Mouse (Mus musculus) granulocyte monocyte progenitor cell, adult 5-6 weeks (primary cell): ENCODE data around the gene Mast1. TPM values are rescaled to one million over a fixed set of nuclear protein-coding genes. Genes with fewer than 3 reads are reported as not detected.

Experiments used
- ATAC-seq: replicated peaks from 2 replicates; pipeline ENCODE4 v1.8.0; 2016; ENCODE audit warnings: mild to moderate bottlenecking, moderate TSS enrichment, inconsistent platforms; ENCODE audit not compliant: poor library complexity, severe bottlenecking
- total RNA-seq, 2 experiments: library from RNA; stranded (forward) in 1 of 2; stranded (reverse) in 1 of 2; fragments of 200-712, 200-1000 nt in 1 of 2; fragments of >200 nt in 1 of 2; fragmentation: Nextera tagmentation in 1 of 2; gene quantifications; 2 replicates each; pipeline ENCODE4 v1.2.3; 2014 to 2017

Mast1 gene
- total RNA-seq, 2 experiments from 2014 or later, result not detected

DNA sequence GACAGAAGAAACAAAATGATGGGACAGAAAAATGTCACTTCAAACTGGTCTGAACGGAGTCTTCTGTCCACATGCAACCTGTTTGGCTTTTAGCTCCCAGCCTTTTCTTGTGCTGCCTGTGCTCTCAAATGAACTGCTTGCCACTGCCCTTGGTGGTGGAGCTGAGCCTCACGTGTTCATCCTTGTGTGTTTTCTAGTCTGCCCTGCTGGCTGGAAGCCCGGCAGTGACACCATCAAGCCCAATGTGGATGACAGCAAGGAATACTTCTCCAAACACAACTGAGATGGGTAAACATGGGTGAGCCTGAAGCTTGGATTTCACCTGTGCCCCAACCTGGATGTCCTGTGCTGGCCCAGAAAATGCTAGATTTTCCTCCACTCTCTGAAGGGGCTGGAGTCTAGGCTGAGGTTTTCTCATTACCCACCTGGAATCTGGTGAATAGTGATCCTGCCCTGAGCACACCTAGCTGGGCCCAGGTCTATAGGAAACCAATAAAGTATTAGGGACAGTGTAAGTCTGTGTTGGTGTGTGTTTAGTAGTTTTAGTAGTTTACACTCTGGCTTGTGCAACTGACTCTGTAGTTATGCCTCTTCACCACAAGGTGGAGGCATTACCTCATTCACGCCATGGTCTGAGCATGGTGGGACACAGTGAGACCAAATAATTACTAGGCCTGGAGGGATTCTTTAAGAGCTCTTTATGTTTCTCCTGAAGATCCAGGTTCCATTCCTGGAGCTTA, 36.8 kb upstream of the Mast1 start:
- peak; percentile 13; the same call in 1 of the 2 replicates for ATAC-seq

DNA sequence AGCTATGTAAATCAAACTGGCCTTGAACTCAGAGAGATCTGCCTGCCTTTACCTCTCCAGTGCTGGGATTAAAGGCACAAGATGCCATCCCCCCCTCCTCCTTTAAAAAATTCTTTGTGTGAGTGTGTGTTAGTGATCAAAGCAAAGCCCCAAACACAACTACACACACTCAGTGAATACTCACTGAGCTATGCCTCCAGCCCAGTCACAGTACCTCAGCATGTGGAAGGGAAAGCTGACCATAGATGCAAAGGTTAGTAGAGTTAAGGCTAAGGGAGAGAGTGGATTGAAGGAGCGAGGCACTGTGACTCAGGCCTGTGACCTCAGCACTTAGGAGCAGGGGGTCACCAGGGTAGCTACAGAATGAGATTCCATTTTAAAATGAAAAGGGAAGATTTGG, 35.9 kb upstream of the Mast1 start:
- no peak for ATAC-seq

DNA sequence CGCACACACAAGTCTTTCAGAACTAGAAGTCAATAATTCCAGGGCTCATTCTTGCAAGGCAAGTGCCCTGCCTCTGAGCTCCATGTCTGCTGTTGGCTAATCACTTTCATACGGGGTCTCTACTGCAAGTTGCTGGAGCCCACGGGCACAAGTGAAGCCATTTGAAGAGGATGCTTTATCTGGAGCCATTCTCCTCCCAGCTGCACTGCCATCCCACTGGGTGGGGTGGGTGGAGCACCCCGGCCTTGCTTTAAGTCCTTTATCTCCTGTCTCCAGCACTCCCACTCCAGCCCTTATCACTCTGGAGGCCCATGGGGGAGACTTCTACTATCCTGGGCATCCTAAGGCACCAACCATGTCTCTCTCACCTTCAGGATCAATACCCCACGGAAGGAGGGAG, 33.8 kb upstream of the Mast1 start:
- ATAC-seq, result no peak

DNA sequence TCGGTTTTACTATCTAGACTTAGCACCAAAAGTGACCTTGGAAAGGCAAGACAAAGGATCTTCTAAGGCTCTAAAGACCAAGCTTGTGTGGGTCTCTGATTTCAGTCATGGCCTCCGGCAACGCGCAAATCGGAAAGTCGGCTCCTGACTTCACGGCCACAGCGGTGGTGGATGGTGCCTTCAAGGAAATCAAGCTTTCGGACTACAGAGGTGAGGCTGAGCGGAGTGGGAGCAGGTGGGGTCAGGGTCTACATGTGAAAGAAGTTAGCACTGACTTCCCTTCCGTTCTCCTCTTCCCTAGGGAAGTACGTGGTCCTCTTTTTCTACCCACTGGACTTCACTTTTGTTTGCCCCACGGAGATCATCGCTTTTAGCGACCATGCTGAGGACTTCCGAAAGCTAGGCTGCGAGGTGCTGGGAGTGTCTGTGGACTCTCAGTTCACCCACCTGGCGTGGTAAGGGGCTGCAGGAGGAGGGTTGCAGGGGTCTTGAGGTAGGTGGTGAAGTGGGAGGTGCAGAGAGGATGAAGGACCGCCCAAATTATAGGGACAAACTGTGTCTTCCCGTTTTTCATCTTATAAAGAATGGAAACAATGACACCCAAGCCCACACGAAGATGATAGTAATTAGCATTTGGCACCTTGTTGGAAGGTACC, 33.1 kb upstream of the Mast1 start:
- ATAC-seq, result no peak

DNA sequence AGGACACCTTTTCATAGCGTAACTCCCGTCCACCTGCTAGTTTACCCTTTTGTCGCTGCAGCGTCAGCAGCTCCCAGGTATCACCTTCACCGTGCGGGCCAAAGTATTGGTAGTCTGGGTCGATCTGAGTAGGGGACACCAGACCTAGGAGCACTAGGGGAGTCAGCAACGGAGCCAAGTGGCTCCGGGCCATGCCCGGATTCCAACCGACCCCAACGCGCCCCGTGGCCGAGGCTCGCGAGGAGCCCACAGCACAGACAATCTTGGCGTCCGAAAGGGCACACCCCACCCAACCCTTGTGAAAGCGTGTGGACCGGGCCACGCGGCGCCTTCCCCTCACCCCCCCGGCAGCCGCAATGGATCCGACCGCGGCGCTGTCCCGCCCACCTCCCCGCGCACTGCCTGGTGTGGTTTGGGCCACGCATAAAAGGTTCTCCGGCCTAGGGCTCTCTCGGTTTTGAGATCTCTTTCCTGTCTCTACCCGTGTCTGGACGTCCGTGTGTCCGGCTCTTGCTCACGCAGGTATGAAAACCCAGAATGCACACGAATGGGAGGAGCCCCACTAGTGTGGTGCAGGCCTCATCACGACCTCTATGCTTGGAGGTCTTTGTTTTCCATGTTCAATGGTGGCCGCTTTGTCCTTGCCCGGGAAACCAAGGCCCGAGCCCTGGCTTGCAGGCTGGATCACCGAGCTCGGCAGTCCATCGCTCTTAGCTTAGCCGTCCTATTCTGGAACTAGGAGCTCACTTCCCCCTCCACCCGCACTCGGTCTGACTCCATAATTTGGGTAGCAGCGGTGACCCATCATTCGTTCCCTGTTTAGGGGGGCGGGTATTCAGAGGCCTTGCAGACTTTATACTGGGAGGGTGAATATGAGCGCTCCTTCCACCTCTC, 32.3 kb upstream of the Mast1 start, which contains the start of the genes Gm49661, Prdx2 and Rnaseh2a:
Gene Gm49661, minus strand, starts transcription at position 193 of the 894 bp plus-strand sequence.
Gene Prdx2, plus strand, starts transcription at position 347 of the 894 bp plus-strand sequence.
Gene Rnaseh2a, minus strand, starts transcription at position 527 of the 894 bp plus-strand sequence.
- ATAC-seq, result peak; percentile 59

DNA sequence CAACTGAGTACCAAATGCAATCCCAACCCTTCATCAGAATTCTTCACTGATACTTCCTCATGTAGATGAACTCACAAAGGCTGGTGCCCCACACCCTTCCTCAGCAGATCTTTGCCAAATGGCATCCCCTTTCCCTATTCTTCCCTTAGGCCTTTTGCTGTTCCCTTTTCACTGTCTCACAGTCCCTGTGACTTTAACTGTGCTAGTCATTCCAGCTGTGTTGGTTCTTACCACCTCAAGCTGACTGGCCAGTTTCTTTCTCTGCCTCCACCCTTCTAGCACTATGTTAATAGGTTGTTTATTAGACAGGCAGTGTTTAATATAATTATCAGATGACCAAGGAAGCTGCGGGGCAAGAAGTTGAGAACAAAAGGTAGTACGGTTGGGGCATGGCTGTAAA, 31.5 kb upstream of the Mast1 start:
- ATAC-seq, result no peak

DNA sequence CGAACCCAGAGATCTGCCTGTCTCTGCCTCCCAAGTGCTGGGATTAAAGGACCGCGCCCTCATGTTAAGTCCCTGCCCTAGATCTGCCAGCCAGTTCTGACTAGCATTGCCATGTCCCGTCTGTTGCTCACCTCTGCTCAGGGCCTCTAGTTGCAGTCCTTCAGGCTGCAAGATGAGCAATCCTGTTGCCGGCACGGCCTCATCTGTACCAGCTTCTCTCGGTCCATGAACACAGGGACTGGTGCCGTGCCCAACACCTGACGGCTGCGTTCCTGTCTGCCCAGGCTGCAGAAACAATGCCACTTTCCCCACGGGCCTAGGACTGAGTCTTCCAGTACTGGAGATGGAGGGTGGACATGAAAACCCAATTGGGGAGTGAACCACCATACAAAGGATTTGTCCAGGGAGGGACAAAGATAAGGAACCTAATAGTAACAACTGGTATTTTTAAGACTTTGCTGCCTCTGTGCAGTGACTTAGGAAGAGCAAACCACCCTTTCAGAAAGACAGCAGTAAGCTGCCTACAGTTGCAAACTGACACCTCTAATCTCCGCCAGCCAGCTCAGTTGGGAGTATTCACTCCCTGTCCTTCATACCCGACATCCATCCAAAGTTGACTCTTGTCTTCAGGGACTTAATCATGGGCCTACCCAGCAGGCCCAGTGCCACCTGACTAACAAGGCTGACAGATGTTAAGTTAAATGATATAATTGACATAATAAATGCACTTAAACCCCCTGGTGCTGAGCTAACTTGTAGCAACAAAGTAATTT, 30.6 kb upstream of the Mast1 start:
- ATAC-seq, result no peak

DNA sequence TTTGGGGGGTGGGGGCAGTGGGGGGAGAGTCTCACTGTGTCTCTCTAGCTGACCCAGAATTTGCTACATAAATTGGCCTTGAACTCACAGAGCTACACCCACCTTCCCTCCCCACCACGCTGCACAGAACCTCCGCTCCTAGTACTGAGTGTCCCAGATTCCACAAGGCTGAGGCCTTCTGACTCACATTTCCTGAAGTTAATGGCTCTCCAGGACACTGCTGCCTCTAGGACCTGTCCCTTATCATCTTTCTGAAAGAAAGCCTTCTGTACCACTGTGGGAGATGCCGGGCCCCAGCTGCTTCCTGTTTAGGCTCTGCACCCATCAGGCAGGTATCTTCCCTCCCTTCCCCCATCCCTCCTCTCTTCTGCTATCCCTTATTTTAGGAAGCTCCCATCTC, 29.4 kb upstream of the Mast1 start:
- ATAC-seq, result no peak

DNA sequence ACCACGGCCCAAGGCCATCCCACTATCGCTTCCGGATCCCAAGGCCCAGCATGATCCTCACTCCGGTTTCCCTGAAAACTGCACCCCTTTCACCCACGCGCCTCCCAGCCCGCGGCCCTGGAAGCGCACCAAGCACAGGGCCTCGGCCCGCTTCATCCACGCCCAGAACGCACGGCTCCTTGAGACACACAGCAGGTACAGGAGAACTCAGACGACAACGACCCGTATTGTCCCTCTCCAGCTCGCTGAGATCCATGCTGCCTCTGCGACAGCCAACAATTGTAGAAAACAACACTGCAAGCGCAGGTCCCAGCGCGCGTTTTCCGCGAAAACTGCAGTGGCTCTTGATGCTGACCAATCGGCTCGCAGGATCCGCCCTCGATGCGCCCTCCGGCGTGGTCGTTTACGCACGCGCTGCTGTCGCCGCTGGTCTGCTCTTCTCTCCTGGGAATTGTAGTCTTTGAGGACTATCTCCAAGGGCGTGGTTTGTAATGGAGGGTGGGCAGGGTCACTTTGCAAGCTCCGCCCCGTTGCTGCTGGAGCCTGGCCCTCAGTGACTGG, 28.7 kb upstream of the Mast1 start:
- peak; percentile 86 for ATAC-seq

DNA sequence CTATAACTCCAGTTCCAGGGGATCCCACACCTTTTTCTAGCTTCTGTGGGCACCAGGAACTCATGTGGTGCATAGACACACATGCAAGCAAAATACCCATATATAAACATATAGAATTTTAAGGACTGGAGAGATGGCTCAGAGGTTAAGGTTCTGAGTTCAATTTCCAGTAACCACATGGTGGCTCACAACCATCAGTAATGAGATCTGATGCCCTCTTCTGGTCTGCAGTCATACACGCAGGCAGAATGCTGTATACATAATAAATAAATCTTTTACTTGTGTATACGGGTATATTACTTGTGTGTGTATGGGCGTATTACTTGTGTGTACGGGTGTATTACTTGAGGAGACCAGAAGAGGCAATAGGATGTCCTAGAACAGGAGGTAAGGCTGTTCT, 26.8 kb upstream of the Mast1 start:
- ATAC-seq, result no peak

DNA sequence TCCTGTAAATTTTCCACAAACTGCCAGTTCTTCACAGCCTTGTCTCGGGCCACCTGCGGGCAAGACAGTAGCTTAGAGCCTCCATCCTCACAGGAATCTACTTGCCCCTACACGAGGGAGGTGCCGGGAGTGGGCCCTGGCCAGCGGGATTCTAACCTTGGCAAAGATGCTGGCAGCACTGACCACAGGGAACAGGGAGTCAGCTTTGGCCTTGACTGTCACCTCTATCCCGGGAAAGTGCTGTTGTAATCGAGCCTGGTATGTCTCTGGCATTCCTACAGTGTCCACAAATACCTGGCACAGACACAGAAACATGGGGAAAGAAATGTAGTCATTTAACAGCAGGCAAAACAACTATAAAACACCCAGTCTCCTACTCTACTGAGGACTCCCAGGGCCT, 22.7 kb upstream of the Mast1 start:
- no peak for ATAC-seq

DNA sequence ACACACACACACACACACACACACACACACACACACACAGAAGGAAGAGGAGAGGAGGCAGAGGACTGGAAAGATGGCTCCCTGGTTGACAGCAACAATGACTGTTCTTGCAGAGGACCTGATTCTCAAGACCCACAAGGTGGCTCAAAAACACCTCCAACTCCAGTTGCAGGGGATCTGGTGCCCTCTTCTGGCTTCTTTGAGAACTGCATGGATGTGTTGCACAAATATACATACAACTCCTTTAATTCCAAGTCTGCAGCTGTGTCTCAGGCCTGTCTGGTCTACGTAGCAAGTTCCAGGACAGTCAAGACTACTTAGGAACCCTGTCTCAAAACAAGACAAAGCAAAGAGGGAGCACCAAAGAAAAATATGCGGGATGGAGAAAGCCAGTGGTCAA, 19.6 kb upstream of the Mast1 start:
- ATAC-seq, result peak; percentile 60

DNA sequence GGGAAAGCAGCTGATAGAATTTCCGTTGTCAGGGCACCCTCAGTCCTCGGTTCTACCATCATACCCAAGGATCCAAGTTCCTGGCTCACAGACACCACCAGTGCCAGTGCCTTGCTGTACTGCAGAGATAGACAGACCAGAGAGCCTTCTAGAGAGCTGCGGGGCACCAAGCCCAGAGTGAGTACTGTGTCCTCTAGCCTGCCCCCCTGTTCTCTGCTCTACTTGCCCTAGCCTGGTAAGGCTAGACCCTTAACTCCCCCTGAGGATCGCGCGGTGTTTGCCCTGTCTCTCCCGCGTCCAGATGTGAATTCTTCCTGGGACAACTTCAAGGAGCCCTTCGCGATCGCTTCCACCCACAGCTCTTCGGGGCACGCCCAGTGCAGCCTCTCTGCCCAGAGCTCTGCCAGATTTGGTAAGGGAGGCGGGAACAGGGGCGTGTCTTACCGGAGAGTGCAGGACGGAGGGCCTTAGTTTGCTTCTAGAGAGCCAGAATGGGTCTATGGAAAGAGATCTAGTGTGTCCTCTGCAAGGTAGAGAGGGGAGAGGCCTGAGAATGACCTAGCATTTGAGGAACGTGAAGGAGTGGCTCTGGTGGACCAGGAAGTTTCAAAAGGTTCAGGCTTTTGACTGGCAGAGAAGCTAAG, 15.6 kb upstream of the Mast1 start:
- peak; percentile 78 for ATAC-seq

DNA sequence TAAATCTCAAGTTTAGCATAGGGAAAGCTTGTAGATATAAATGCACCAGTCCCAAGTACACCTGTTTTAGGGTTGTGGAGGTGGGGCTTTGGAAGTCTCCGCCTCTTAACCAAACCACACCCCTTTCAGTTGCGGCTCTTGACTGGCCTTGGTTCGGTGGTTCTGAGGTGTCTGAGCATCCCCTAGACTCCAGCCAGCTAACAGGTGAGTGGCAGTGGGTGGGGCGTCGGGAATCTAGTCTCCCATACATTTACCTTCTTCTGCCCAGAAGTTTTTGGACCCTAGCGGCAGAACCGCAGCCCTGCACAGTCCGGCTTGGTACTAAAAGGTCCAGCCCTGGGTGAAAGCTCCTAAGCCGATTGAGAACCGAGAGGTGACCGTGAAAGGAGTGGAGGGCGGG, 12.6 kb upstream of the Mast1 start:
- ATAC-seq, result no peak

DNA sequence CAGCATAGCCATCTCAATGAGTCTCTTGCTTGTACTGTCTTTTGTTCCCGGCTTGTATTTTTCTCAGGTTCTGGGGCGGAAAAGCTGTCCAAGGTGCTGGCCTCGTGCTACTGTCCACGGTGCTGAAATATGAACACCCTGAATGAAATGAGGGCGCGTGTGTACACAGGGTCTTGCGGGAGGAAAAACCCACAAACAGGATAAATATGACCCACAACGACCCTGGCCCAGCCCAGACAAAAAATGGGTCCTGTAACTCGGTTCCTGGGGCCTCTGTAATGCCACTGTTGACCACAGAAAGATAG, 10.0 kb upstream of the Mast1 start:
- peak; percentile 68 for ATAC-seq

DNA sequence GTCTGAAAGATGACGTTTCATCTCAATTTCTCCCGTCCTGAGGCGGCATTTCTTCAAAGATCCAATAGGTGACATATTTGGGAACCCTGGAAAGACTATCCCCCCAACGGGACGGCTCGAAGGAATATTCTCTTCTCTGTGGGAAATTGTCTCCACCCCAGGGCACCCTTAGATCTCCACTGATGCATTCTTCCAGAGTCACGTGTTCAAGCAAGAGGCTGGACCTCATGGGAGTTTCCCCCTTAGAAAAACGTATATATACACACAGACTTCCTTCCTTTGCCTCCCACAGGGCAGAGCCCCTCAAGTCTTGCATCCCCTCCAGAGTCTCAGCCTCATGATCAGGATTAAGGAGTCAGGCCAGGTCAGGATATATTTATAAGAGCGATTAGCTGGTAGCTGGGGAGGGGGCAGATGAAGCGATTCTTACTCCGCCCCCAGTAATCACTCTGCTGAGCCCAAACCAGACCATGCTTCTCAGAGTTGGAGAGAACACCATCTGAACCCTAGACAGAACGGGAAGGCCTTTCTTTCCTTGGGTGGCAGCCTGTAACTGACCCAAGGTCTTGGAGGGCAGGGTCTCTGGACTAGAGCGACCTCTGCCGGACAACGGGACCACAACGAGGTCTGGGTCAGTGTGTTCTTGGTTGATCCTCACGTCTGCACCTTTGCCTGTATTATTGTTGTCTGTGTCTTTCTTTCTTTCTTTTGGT, 9.5 kb upstream of the Mast1 start, which contains the start of gene Rtbdn:
Gene Rtbdn, plus strand, starts transcription at position 464 of the 713 bp plus-strand sequence.
- ATAC-seq, result peak; percentile 10; the same call in 1 of the 2 replicates

DNA sequence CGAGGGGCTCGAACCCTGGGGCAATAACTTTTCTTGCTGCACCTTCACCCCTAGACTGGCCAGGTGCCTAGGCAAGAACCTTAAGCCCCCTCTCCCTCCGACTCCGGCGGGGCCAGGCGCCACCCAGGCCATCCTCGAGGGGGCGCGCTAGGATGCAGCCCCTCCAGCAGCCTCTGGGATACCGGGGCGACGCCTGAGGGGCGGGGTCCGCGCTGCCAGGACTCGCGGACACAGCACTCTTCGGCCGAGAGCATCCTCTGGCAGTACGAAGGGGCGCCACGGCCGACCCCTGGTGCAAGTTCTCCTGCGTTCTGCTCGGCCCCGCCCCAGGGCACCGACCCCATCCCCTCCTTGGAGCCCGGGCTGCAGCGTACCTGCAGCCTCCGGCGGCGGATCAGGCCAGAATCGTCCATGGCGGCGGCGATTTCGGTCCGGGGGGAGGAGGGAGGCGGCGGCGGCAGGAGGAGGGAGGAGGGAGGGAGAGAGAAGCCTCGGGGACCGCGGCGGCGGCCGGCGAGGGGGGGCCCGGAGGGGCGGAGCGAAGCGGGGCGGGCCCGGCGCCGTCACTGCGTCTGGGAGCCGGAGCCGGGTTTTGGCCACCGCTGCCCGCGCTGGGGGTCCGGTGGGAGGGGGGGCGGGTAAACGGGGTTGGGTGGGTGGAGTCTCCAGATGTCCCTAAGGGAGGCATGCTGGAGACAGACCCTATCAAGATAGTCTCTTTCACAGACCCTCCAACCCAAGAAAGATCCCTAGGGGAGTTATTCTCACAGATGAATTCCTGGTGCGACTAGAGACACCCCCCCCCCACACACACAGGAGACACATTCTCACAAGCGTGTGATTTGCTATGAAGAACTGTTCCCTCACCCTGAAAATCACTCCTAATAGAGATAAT, 8.7 kb upstream of the Mast1 start:
- ATAC-seq, result peak; percentile 51

DNA sequence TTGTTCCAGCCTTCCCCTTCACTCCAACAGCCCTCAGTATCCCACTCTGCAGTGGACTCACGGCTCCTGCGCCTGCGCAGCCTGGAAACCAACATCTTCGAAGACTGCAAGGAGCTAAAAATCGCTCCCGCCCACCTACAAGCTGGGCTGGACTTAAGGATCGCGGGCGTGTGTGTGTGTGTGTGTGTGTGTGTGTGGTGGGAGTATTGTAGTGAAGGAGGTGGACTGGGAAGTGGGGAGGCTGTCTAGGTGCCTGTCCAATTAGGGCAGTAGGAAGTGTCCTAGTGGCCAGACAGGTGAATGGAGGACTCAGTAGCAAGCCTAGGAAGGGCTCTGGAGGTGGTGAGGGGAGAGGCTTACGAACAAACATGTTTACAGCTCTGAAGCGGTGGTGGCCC, 8.1 kb upstream of the Mast1 start:
- no peak for ATAC-seq
